Mouse (Mus musculus): ENCODE results near the gene Gm13040.
"Not testable (repeated sequence)": the region's sequence is repeated elsewhere in the genome, so short reads cannot be mapped to it uniquely, and the experiment has no call there.

Gene Gm13040

GRCm38 (mm10) chr4:143535654-143536053 lies at the start of gene Gm13040:
Gene Gm13040 (plus strand): TSS chr4:143535954.
- not testable (repeated sequence) for DNase-seq

- no peak for DNase-seq
Observed at GRCm38 (mm10) chr4:143511043-143511442, 24.7 kb upstream of the Gm13040 start, which contains the start of gene Gm13043. Gene Gm13043 (plus strand): TSS chr4:143511343.

- DNase-seq: not testable (repeated sequence)
Observed at GRCm38 (mm10) chr4:143551400-143551799, 15.6 kb downstream of the Gm13040 start, which contains the start of the genes BC080695 and Gm13057. Gene BC080695 (plus strand): TSS chr4:143551700. Gene Gm13057 (plus strand): TSS chr4:143551709.

Data from lung, adult 18-20 months (tissue).